Mouse (Mus musculus) kidney, embryonic 15.5 days (tissue): Measurements from ENCODE around the gene Mrpl49. TPM values are rescaled to one million over a fixed set of nuclear protein-coding genes. Genes with fewer than 3 reads are reported as not detected.
"Not testable (repeated sequence)": the region's sequence is repeated elsewhere in the genome, so short reads cannot be mapped to it uniquely, and the experiment has no call there.

Experiments used
- ATAC-seq: fragments of 200-750 bp; cut with Nextera tagmentation; replicated peaks from 2 replicates; pipeline ENCODE4 v1.8.0; 2017; ENCODE audit warnings: moderate TSS enrichment; ENCODE audit not compliant: low FRiP score
- H3K27ac ChIP-seq: fragments of 300-500 bp; sonication (generic); 2 replicates; pipeline ENCODE4 v1.5.1; 2015; ENCODE audit warnings: mild to moderate bottlenecking, inconsistent platforms
- H3K27me3 ChIP-seq: fragments of 300-500 bp; sonication (generic); 2 replicates; pipeline ENCODE4 v1.6.1; 2015; ENCODE audit warnings: inconsistent platforms
- H3K36me3 ChIP-seq: fragments of 300-500 bp; sonication (generic); 2 replicates; pipeline ENCODE4 v1.6.1; 2015; ENCODE audit warnings: inconsistent platforms
- H3K4me1 ChIP-seq: fragments of 300-500 bp; sonication (generic); 2 replicates; pipeline ENCODE4 v1.6.1; 2015; ENCODE audit warnings: inconsistent platforms
- H3K4me2 ChIP-seq: fragments of 300-500 bp; sonication (generic); 2 replicates; pipeline ENCODE4 v1.6.1; 2015; ENCODE audit warnings: moderate library complexity, mild to moderate bottlenecking, inconsistent platforms
- H3K4me3 ChIP-seq: fragments of 300-500 bp; sonication (generic); replicated peaks from 2 replicates; pipeline ENCODE4 v1.5.1; 2015; ENCODE audit warnings: mild to moderate bottlenecking, inconsistent platforms
- H3K9ac ChIP-seq: fragments of 300-500 bp; sonication (generic); 2 replicates; pipeline ENCODE4 v1.6.1; 2015; ENCODE audit warnings: mild to moderate bottlenecking, inconsistent platforms
- H3K9me3 ChIP-seq: fragments of 300-500 bp; sonication (generic); replicated peaks from 2 replicates; pipeline ENCODE4 v1.6.1; 2016; ENCODE audit warnings: inconsistent platforms
- WGBS: fragments of 180-500 bp; shearing (Covaris S2); methylation state at CpG from one replicate; pipeline ENCODE4 v1.1.7; 2015; ENCODE audit warnings: mixed read lengths; 5-methylcytosine and 5-hydroxymethylcytosine counted together
- polyA plus RNA-seq: library from polyadenylated mRNA; unstranded; fragments of >200 nt; fragmentation: Nextera tagmentation; extraction: Ambion mirVana; gene quantifications from 2 replicates; pipeline ENCODE4 v1.2.1, GENCODE M21; 2015

Gene Mrpl49
- polyA plus RNA-seq, 1 experiment from 2014 or later, result 81.6 TPM

DNA sequence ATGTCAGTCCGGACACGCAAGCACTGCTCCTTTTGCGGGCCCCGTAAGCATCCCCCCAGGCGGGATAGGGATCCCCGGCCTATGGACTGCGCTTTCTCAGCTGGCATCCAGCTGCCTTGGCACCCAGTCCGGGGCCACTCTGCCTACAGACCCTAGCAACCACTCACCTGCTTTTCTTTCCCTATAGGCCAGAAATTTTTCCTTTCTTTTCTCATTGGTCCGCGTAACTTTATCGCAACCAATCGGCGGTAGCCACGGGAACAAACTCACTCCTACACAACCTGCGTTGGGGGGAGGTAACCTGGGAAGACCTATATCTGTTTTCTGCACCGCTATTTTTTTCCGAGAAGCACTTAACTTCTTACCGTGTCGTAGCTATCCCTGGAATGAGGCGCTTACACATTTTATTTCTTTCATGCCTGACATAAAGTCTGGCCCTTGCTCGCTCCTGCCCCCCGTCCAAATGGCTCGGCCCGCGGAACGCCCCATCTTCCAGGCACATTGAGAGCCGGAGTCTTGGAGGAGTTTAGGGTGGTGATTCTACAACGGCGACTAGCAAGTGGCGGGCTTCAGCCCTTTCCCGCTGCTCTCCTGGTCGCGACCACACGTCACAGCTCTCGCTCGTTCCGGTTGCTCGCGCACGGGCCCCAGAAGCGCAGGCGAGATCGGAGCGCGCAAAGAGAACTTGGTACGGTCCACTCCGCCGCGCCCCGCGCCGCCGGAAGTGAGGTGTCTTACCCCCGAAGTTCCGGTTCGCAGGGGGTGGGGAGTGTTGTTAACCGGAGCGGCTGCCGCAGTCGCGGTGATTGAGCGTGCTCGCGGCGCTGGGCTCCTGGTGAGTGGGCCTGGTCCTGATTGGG, 11.1 kb downstream of the Mrpl49 start, which contains the start of gene Syvn1:
TSS of gene Syvn1 (plus strand) at position 283 of the 860 bp plus-strand sequence.
- H3K4me2 ChIP-seq, result peak within 1 kb of the TSS; percentile 86
- under 1% methylated on average over 65 of the region's 65 CpGs for WGBS
- H3K36me3 ChIP-seq, result peaks cover 35% of the 10 kb centered on the region
- peak; percentile 91 for ATAC-seq
- H3K9ac ChIP-seq, result peak within 1 kb of the TSS; percentile 88
- peak within 1 kb of the TSS; percentile 99 for H3K27ac ChIP-seq
- peak within 1 kb of the TSS; percentile 99 for H3K4me3 ChIP-seq
- H3K4me1 ChIP-seq, result peaks cover 36% of the 10 kb centered on the region
- no peaks in the 10 kb centered on the region for H3K9me3 ChIP-seq
- no peaks in the 10 kb centered on the region for H3K27me3 ChIP-seq

DNA sequence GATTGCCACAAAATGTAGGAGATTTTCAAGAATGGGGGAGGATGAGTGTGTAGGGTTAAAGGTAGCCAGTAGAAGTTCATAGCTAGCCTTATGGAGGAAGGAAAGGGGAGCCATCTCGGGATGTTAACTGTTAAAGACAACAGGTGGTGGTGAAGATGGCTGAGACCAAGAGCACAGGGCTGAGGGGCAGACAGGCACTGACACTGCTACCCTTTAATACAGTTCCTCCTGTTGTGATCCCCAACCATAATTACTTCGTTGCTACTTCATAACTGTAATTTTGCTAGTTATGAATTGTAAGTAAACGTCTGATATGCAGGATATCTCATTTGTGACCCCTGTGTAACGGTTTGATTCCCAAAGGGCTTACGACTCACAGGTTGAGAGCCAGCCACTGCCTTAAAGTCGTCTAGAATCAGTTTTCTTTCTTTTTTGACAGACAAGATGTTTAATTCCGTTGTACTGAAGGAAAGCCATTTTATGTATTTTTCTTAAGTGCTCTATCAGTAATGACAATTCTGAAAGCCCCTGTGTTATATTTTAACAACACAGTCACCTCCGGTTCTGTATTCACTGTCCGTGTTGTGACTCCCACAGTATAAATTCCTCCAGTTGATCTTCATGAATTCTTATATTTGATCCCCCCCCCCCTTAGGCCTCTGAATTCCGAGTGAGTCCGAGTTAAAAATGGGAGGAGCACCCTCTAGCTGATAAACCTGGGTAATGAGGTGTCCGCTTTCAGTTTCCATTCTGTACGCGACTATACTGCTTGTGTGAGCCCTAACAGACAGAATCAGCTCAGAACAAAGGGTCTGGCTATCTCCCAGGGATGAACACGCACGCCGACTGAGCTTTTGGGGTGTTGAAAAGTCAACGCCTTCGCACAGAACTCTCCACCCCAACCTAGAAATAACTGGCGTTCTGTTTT, 12.0 kb downstream of the Mrpl49 start:
- peak overlapping the region; percentile 86 for H3K4me2 ChIP-seq
- H3K9ac ChIP-seq, result peak overlapping the region; percentile 88
- peaks cover 26% of the 10 kb centered on the region for H3K36me3 ChIP-seq
- H3K9me3 ChIP-seq, result no peaks in the 10 kb centered on the region
- peak overlapping the region; percentile 99 for H3K27ac ChIP-seq
- no peaks in the 10 kb centered on the region for H3K27me3 ChIP-seq
- ATAC-seq, result no peak
- H3K4me1 ChIP-seq, result peaks cover 38% of the 10 kb centered on the region
- peak overlapping the region; percentile 99 for H3K4me3 ChIP-seq
- WGBS, result 17% methylated on average over 20 of the region's 20 CpGs

DNA sequence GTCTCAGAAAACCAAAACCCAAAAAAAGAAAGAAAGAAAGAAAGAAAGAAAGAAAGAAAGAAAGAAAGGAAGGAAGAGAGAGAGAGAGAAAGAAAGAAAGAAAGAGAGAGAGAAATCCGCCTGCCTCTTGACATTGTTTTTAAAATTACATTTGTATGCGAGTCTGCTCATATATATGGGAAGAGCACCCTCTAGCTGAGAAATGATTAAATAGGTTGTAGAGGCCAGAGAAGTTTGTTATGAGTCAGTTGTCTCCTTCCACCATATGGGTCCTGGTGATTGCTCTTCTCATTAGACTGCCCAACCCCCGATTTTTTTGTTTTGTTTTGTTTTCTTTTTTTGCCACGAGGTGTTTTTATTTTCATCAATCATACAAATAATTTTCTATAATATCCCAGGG, 13.5 kb downstream of the Mrpl49 start:
- Histone ChIP-seq H3K4me1 (peaks cover 38% of the 10 kb centered on the region), H3K36me3 (peaks cover 11% of the 10 kb centered on the region)
- H3K4me3 ChIP-seq, H3K4me2 ChIP-seq, H3K9me3 ChIP-seq, H3K27ac ChIP-seq, H3K27me3 ChIP-seq, H3K9ac ChIP-seq, ATAC-seq: not testable (repeated sequence)
- WGBS, result 63% methylated on average over 4 of the region's 4 CpGs

- Histone ChIP-seq H3K4me3 (no peak overlapping the region), H3K27ac (peak overlapping the region; percentile 56; the same call in 1 of the 2 replicates), H3K9ac (0 out of 2 replicates have a peak overlapping the region, but pooled peaks have one; percentile 10), H3K27me3 (no peaks in the 10 kb centered on the region), H3K9me3 (no peaks in the 10 kb centered on the region), H3K4me2 (no peak overlapping the region), H3K36me3 (no peaks in the 10 kb centered on the region), H3K4me1 (peaks cover 22% of the 10 kb centered on the region)
- no peak for ATAC-seq
- WGBS, result 83% methylated on average over 9 of the region's 9 CpGs
These were observed 15.3 kb downstream of the Mrpl49 start for GRCm38 (mm10) chr19:6042293-6042692.

DNA sequence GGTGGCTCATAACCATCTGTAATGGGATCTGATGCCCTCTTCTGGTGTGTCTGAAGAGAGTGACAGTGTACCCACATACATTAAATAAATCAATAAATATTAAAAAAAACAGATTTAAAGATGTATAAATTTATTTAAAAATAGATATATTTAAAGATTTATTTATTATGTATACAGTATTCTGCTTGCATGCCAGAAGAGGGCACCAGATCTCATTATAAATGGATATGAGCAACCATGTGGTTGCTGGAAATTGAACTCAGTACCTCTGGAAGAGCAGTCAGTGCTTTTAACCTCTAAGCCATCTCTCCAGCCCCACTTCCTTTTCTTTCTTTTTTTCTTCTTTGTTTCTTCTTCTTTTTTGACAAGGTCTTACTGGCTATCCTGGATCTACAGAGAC, 17.6 kb downstream of the Mrpl49 start:
- Histone ChIP-seq H3K27ac (no peak overlapping the region), H3K4me2 (no peak overlapping the region), H3K9me3 (no peaks in the 10 kb centered on the region), H3K9ac (no peak overlapping the region), H3K4me3 (no peak overlapping the region), H3K36me3 (no peaks in the 10 kb centered on the region), H3K4me1 (peaks cover 12% of the 10 kb centered on the region), H3K27me3 (no peaks in the 10 kb centered on the region)
- no peak for ATAC-seq

DNA sequence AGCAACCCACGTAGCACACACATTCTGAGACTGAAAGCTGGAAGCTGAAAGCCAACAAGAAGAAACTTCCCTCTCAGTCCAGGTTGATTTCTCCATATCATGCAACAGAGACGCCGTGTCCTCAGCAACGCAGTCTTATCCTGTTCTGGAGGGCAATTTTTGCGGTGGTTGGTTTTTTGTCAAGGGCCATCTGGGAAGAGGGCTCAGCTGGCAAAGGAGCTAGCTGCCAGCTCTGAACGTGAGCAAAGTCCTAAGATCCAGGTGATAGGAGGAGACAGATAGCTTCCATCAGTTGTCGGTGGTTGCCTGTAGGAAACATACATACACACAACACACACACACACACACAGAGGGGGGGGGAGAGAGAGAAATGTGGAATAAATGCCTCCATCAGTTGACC, 19.3 kb downstream of the Mrpl49 start:
- Histone ChIP-seq H3K4me1 (peaks cover 11% of the 10 kb centered on the region), H3K4me2 (no peak overlapping the region), H3K9ac (no peak overlapping the region), H3K4me3 (no peak overlapping the region), H3K9me3 (no peaks in the 10 kb centered on the region), H3K27ac (no peak overlapping the region), H3K36me3 (no peaks in the 10 kb centered on the region), H3K27me3 (no peaks in the 10 kb centered on the region)
- WGBS, result 82% methylated on average over 7 of the region's 7 CpGs
- ATAC-seq, result no peak

DNA sequence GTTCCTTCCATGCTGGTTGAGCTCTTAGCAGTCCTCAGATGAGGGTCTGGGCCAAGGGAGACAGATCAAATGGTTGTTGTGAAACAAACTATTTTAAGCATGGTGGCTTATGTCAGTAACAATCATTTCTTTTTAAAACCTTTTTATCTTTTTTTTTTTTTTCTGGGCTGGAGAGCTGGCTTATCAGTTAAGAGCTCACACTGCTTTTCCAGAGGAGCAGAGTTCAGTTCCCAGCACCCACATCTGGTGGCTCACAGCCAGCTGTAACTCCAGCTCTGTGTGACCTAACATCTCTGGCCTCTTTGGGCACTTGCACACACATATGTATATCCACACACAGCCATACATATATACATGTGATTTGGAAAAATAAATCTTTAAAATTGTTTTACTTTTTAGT, 19.9 kb downstream of the Mrpl49 start:
- Histone ChIP-seq H3K27ac (no peak overlapping the region), H3K4me1 (peaks cover 11% of the 10 kb centered on the region), H3K36me3 (no peaks in the 10 kb centered on the region), H3K4me2 (no peak overlapping the region), H3K27me3 (no peaks in the 10 kb centered on the region), H3K9me3 (no peaks in the 10 kb centered on the region), H3K4me3 (no peak overlapping the region), H3K9ac (no peak overlapping the region)
- ATAC-seq, result no peak

DNA sequence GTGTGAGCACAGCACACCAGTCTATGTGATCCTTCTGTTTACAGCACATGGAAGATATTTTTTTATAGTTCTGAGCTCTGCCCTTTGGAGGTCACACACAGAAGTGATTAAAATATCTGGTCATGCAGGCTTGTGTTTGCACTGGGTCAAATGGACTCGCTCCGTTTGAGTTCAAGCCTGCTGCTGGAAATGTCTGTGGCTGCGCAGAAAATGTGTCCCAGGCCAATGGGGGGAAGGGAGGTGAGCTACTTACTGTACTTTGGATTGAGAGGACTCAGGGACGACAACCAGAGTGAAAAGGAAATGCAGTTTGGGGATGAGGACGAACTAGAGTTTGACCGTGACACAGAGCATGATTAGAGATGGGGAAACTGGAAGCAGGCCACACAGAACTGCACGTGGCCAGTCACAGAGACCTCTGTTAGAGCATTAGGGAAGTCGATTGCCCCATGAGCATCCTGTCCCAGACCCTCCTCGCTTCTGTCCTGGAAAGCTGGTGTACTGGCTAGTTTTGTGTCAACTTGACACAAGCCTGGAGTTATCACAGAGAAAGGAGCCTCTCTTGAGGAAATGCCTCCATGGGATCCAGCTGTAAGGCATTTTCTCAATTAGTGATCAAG, 21.5 kb downstream of the Mrpl49 start:
- 70% methylated on average over 9 of the region's 9 CpGs for whole genome bisulfite sequencing
- no peaks in the 10 kb centered on the region for H3K9me3 ChIP-seq
- no peaks in the 10 kb centered on the region for H3K36me3 ChIP-seq
- ATAC-seq, result no peak
- H3K4me2 ChIP-seq, result no peak overlapping the region
- no peak overlapping the region for H3K9ac ChIP-seq
- H3K27me3 ChIP-seq, result no peaks in the 10 kb centered on the region
- H3K27ac ChIP-seq, result no peak overlapping the region
- H3K4me3 ChIP-seq, result no peak overlapping the region
- H3K4me1 ChIP-seq, result no peaks in the 10 kb centered on the region

DNA sequence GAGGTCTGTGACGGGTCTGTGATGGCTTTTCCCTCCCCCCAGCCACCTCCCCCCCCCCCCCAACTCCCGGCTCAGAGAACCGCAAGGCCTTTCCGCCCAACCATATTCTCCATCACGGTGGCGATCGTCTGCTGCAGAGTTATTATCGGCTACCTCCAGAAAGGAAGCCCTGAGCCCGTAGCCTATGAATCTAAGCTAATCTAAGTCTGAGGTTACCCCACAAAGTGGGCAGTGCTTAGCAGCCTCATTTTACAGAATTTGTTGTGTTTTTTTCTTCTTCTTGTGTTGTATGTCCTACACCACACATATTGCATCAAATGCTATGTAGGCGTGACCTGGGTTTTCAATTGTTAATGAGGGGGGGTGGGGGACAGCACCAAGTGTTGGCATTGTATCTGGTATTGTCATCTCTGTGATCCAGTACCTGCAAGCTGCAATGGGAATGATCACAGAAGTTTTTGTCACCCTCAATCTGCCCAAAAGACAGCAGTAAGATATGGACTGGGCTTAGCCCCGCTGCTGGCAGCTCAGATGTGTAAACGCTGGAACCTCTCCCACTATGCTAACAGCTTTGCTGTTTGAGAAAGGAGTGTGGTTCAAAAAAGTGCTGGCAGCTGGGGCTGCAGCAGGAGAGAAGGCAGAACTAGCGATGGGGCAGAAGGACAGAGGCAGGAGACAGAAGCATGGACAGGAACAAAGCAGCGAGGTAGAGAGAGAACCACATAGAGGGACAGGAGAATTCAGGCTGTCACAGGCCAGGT, 26.9 kb downstream of the Mrpl49 start:
- H3K4me2 ChIP-seq, result no peak overlapping the region
- no peaks in the 10 kb centered on the region for H3K4me1 ChIP-seq
- 75% methylated on average over 14 of the region's 14 CpGs for WGBS
- no peak overlapping the region for H3K9ac ChIP-seq
- ATAC-seq, result no peak
- H3K27ac ChIP-seq, result no peak overlapping the region
- no peaks in the 10 kb centered on the region for H3K27me3 ChIP-seq
- no peak overlapping the region for H3K4me3 ChIP-seq
- H3K9me3 ChIP-seq, result no peaks in the 10 kb centered on the region
- no peaks in the 10 kb centered on the region for H3K36me3 ChIP-seq

- H3K9ac ChIP-seq, result no peak overlapping the region
- no peak overlapping the region for H3K27ac ChIP-seq
- no peaks in the 10 kb centered on the region for H3K27me3 ChIP-seq
- 84% methylated on average over 9 of the region's 9 CpGs for WGBS
- H3K36me3 ChIP-seq, result no peaks in the 10 kb centered on the region
- no peak for ATAC-seq
- no peaks in the 10 kb centered on the region for H3K4me1 ChIP-seq
- H3K4me3 ChIP-seq, result no peak overlapping the region
- H3K4me2 ChIP-seq, result no peak overlapping the region
- no peaks in the 10 kb centered on the region for H3K9me3 ChIP-seq
These were observed 28.2 kb downstream of the Mrpl49 start for GRCm38 (mm10) chr19:6029426-6029825.

- Histone ChIP-seq H3K9me3 (no peaks in the 10 kb centered on the region), H3K4me2 (no peak overlapping the region), H3K4me3 (no peak overlapping the region), H3K27me3 (no peaks in the 10 kb centered on the region), H3K9ac (no peak overlapping the region), H3K36me3 (no peaks in the 10 kb centered on the region), H3K27ac (no peak overlapping the region), H3K4me1 (no peaks in the 10 kb centered on the region)
- 83% methylated on average over 6 of the region's 6 CpGs for WGBS
- ATAC-seq, result no peak
These were observed 28.6 kb downstream of the Mrpl49 start for GRCm38 (mm10) chr19:6028991-6029390.
